Mouse (Mus musculus): ENCODE data around the gene Psmc5. TPM values are rescaled to one million over a fixed set of nuclear protein-coding genes. Genes with fewer than 3 reads are reported as not detected.

The Psmc5 gene
- polyA plus RNA-seq, 1 experiment from 2014 or later = 88.8 TPM

GRCm38 (mm10) chr11:106266431-106266830 lies 10.5 kb downstream of the Psmc5 start:
- Histone ChIP-seq H3K27ac (ENCODE audit: low read depth) (no peak overlapping the region), H3K4me2 (ENCODE audit: low read depth, low read length) (no peak overlapping the region), H3K4me3 (ENCODE audit: low read depth, low read length) (no peak overlapping the region), H3K27me3 (ENCODE audit: insufficient read depth, low read length) (no peaks in the 10 kb centered on the region), H3K9me3 (ENCODE audit: low read length) (no peaks in the 10 kb centered on the region), H3K36me3 (replicated peaks; ENCODE audit: insufficient read depth, low read length) (peaks cover 60% of the 10 kb centered on the region), H3K4me1 (ENCODE audit: insufficient read depth) (peaks cover 37% of the 10 kb centered on the region), H3K9ac (replicated peaks) (no peak overlapping the region)
- 90% methylated on average over 10 of the region's 10 CpGs for WGBS (ENCODE audit: insufficient replicate concordance)
- ATAC-seq (no peak), DNase-seq (no peak)
- TF ChIP-seq CTCF (IDR thresholded peaks at IDR 0.05; ENCODE audit: low read depth) (no peak), EP300 (IDR thresholded peaks at IDR 0.05; ENCODE audit: low read depth) (no peak)

DNA sequence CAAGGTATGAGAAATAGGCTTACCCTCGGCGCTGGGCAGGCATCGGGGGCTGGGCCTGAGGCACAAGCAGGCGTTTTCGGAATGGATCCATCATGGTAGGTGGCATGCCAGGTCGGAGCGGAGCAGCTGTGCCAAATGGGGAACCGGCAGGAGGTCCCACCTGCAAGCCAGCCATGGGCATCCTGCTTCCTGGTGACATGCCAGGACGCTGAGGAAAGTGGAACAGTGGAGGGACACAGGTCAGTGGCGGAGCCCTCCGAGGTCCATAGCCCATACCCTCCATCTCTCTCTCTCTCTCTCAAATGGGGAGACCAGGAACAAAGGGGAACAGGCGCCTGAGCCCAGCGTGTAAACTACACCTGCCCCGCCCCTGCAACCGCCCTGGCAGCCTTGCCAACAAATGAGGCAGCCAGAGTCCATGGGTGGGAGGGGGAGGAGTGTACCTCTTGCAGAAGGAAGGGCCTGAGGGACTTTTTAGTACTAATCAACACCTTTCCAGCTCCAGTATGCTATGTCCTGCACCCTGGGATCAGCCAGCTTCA lies 11.4 kb downstream of the Psmc5 start:
- H3K4me2 ChIP-seq (ENCODE audit: low read depth, low read length) = no peak overlapping the region
- no peaks in the 10 kb centered on the region for H3K9me3 ChIP-seq (ENCODE audit: low read length)
- H3K4me1 ChIP-seq (ENCODE audit: insufficient read depth) = peaks cover 39% of the 10 kb centered on the region
- H3K27ac ChIP-seq (ENCODE audit: low read depth) = no peak overlapping the region
- no peak overlapping the region for H3K4me3 ChIP-seq (ENCODE audit: low read depth, low read length)
- no peaks in the 10 kb centered on the region for H3K27me3 ChIP-seq (ENCODE audit: insufficient read depth, low read length)
- H3K9ac ChIP-seq (replicated peaks) = no peak overlapping the region
- H3K36me3 ChIP-seq (replicated peaks; ENCODE audit: insufficient read depth, low read length) = peaks cover 51% of the 10 kb centered on the region
- DNase-seq (peak; percentile 49), ATAC-seq (no peak)
- 84% methylated on average over 15 of the region's 15 CpGs for WGBS (ENCODE audit: insufficient replicate concordance)
- TF ChIP-seq EP300 (IDR thresholded peaks at IDR 0.05; ENCODE audit: low read depth) = no peak
- TF ChIP-seq CTCF (IDR thresholded peaks at IDR 0.05; ENCODE audit: low read depth) = no peak

DNA sequence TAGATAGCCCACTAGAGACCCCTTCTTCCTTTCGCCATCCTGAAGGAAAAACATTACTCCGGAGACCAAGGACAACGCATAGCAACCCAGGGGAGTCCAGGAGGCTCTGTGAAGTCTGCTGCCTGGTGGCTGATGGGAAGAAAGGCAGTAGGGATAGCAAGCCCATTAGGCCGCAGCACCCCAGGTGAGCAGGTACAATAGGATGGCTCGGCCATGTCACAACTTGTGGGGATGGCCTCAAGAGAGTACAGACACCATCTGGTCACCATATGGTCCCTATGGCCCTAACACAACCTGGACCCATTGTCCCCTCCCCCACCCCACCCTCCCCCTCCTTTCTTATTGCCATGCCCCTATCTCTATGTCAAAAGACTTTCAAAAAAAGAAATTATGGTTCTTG lies 11.9 kb downstream of the Psmc5 start:
- no peak for ATAC-seq
- 87% methylated on average over 5 of the region's 5 CpGs for WGBS (ENCODE audit: insufficient replicate concordance)
- H3K36me3 ChIP-seq (replicated peaks; ENCODE audit: insufficient read depth, low read length) = peaks cover 46% of the 10 kb centered on the region
- peaks cover 39% of the 10 kb centered on the region for H3K4me1 ChIP-seq (ENCODE audit: insufficient read depth)
- H3K27ac ChIP-seq (ENCODE audit: low read depth) = peak overlapping the region; percentile 60
- H3K27me3 ChIP-seq (ENCODE audit: insufficient read depth, low read length) = no peaks in the 10 kb centered on the region
- no peak overlapping the region for H3K9ac ChIP-seq (replicated peaks)
- TF ChIP-seq CTCF (IDR thresholded peaks at IDR 0.05; ENCODE audit: low read depth) (no peak), EP300 (IDR thresholded peaks at IDR 0.05; ENCODE audit: low read depth) (no peak)
- no peaks in the 10 kb centered on the region for H3K9me3 ChIP-seq (ENCODE audit: low read length)
- H3K4me2 ChIP-seq (ENCODE audit: low read depth, low read length) = peak overlapping the region; percentile 33; the same call in 1 of the 2 replicates
- DNase-seq = no peak
- H3K4me3 ChIP-seq (ENCODE audit: low read depth, low read length) = no peak overlapping the region

GRCm38 (mm10) chr11:106268326-106269059 lies 12.5 kb downstream of the Psmc5 start:
- peak overlapping the region; percentile 60 for H3K27ac ChIP-seq (ENCODE audit: low read depth)
- no peak for TF ChIP-seq EP300 (IDR thresholded peaks at IDR 0.05; ENCODE audit: low read depth)
- TF ChIP-seq CTCF (IDR thresholded peaks at IDR 0.05; ENCODE audit: low read depth) = no peak
- DNase-seq (peak; percentile 68), ATAC-seq (no peak)
- peak overlapping the region; percentile 33 for H3K4me2 ChIP-seq (ENCODE audit: low read depth, low read length)
- peaks cover 40% of the 10 kb centered on the region for H3K36me3 ChIP-seq (replicated peaks; ENCODE audit: insufficient read depth, low read length)
- H3K4me1 ChIP-seq (ENCODE audit: insufficient read depth) = peaks cover 44% of the 10 kb centered on the region
- no peak overlapping the region for H3K4me3 ChIP-seq (ENCODE audit: low read depth, low read length)
- H3K27me3 ChIP-seq (ENCODE audit: insufficient read depth, low read length) = no peaks in the 10 kb centered on the region
- peak overlapping the region; percentile 42; the same call in 1 of the 2 replicates for H3K9ac ChIP-seq (replicated peaks)
- H3K9me3 ChIP-seq (ENCODE audit: low read length) = no peaks in the 10 kb centered on the region
- 62% methylated on average over 8 of the region's 8 CpGs for WGBS (ENCODE audit: insufficient replicate concordance)

GRCm38 (mm10) chr11:106269060-106269431 lies 13.1 kb downstream of the Psmc5 start:
- H3K4me3 ChIP-seq (ENCODE audit: low read depth, low read length) = no peak overlapping the region
- H3K27ac ChIP-seq (ENCODE audit: low read depth) = peak overlapping the region; percentile 60; the same call in 1 of the 2 replicates
- WGBS (ENCODE audit: insufficient replicate concordance) = 40% methylated on average over 3 of the region's 3 CpGs
- peak; percentile 30 for DNase-seq
- H3K36me3 ChIP-seq (replicated peaks; ENCODE audit: insufficient read depth, low read length) = peaks cover 34% of the 10 kb centered on the region
- H3K9me3 ChIP-seq (ENCODE audit: low read length) = no peaks in the 10 kb centered on the region
- TF ChIP-seq CTCF (IDR thresholded peaks at IDR 0.05; ENCODE audit: low read depth) = no peak
- no peak for TF ChIP-seq EP300 (IDR thresholded peaks at IDR 0.05; ENCODE audit: low read depth)
- peak overlapping the region; percentile 42; the same call in 1 of the 2 replicates for H3K9ac ChIP-seq (replicated peaks)
- H3K4me1 ChIP-seq (ENCODE audit: insufficient read depth) = peaks cover 48% of the 10 kb centered on the region
- ATAC-seq = no peak
- peak overlapping the region; percentile 33 for H3K4me2 ChIP-seq (ENCODE audit: low read depth, low read length)
- no peaks in the 10 kb centered on the region for H3K27me3 ChIP-seq (ENCODE audit: insufficient read depth, low read length)

- H3K4me1 ChIP-seq (ENCODE audit: insufficient read depth) = peaks cover 55% of the 10 kb centered on the region
- no peak for DNase-seq
- TF ChIP-seq EP300 (IDR thresholded peaks at IDR 0.05; ENCODE audit: low read depth) (no peak), CTCF (IDR thresholded peaks at IDR 0.05; ENCODE audit: low read depth) (0 out of 2 replicates have a peak, but pooled peaks have one; percentile 23)
- no peak for ATAC-seq
- no peaks in the 10 kb centered on the region for H3K27me3 ChIP-seq (ENCODE audit: insufficient read depth, low read length)
- H3K4me2 ChIP-seq (ENCODE audit: low read depth, low read length) = peak overlapping the region; percentile 79
- peak overlapping the region; percentile 97 for H3K9ac ChIP-seq (replicated peaks)
- WGBS (ENCODE audit: insufficient replicate concordance) = 38% methylated on average over 5 of the region's 5 CpGs
- H3K27ac ChIP-seq (ENCODE audit: low read depth) = peak overlapping the region; percentile 97; the same call in 1 of the 2 replicates
- peaks cover 12% of the 10 kb centered on the region for H3K36me3 ChIP-seq (replicated peaks; ENCODE audit: insufficient read depth, low read length)
- H3K9me3 ChIP-seq (ENCODE audit: low read length) = no peaks in the 10 kb centered on the region
- peak overlapping the region; percentile 95 for H3K4me3 ChIP-seq (ENCODE audit: low read depth, low read length)
These were observed 15.3 kb downstream of the Psmc5 start for GRCm38 (mm10) chr11:106271131-106271793.

Measured in liver, postnatal 0 days (tissue).